Mouse (Mus musculus) testis, adult 2 months (tissue): ENCODE measurements around the gene Nxph1. TPM values are rescaled to one million over a fixed set of nuclear protein-coding genes. Genes with fewer than 3 reads are reported as not detected.

Experiments used
- H3K27ac ChIP-seq: fragments of 200-500 bp; 2 replicates; pipeline ENCODE4 v1.5.1; 2012; ENCODE audit warnings: low read depth, low read length; ENCODE audit not compliant: control insufficient read depth, insufficient read depth
- H3K27me3 ChIP-seq: fragments of 200-500 bp; 2 replicates; pipeline ENCODE4 v1.6.1; 2012; ENCODE audit warnings: mild to moderate bottlenecking, low read length, moderate library complexity; ENCODE audit not compliant: control insufficient read depth, insufficient read depth
- H3K36me3 ChIP-seq: fragments of 200-500 bp; 2 replicates; pipeline ENCODE4 v1.6.1; 2012; ENCODE audit warnings: mild to moderate bottlenecking, low read length; ENCODE audit not compliant: control insufficient read depth, insufficient read depth
- H3K4me1 ChIP-seq: fragments of 200-500 bp; 2 replicates; pipeline ENCODE4 v1.6.1; 2012; ENCODE audit warnings: low read length; ENCODE audit not compliant: control insufficient read depth, insufficient read depth
- H3K4me3 ChIP-seq: fragments of 200-500 bp; 2 replicates; pipeline ENCODE4 v1.5.1; 2012; ENCODE audit warnings: low read depth, mild to moderate bottlenecking, low read length, moderate library complexity, mixed read lengths; ENCODE audit not compliant: control insufficient read depth
- CTCF ChIP-seq: fragments of 200-500 bp; IDR thresholded peaks from 2 replicates; pipeline ENCODE4 v1.5.1; 2012; ENCODE audit warnings: low read depth, mild to moderate bottlenecking, inconsistent platforms, low read length, moderate library complexity; ENCODE audit not compliant: control insufficient read depth, insufficient read depth, insufficient replicate concordance
- POLR2A ChIP-seq: fragments of 200-500 bp; IDR thresholded peaks from 2 replicates; pipeline ENCODE4 v1.6.1; 2012; ENCODE audit warnings: low read depth, mild to moderate bottlenecking, inconsistent platforms, low read length, moderate library complexity; ENCODE audit not compliant: control insufficient read depth
- polyA plus RNA-seq: library from polyadenylated mRNA; depleted of rRNA; stranded (reverse); fragments of >200 nt; gene quantifications from 2 replicates; pipeline ENCODE4 v1.2.3, GENCODE M21; 2012; rRNA removed

Gene Nxph1
- 1.00 and 1.6 TPM in 2 replicates for polyA plus RNA-seq

DNA sequence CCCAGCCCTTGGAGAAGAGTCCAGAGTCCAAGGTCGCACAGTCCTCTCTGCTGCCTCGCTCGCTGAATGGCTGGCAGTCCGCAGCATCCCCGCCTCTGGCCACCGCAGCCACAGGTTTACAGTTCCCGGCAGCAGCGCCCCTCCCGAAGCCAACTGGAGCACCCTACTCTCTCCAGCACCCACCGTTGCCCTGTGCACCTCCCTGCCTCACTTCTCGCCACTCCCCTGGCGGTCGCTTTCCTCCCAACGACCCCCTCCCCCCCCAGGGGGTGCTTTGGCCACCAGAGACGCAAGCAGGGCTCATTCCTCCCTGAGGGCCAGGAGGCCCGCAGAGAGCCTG, at the start of gene Nxph1:
Gene Nxph1 (plus strand): TSS at position 301 of the 340 bp plus-strand sequence.
- peak within 1 kb of the TSS; percentile 12 for H3K4me3 ChIP-seq
- TF ChIP-seq CTCF (no peak), POLR2A (no peak)
- peaks cover 31% of the 10 kb centered on the region for H3K4me1 ChIP-seq
- no peaks in the 10 kb centered on the region for H3K36me3 ChIP-seq
- no peak within 1 kb of the TSS for H3K27ac ChIP-seq
- H3K27me3 ChIP-seq = peaks cover 11% of the 10 kb centered on the region; the same call in 1 of the 2 replicates

DNA sequence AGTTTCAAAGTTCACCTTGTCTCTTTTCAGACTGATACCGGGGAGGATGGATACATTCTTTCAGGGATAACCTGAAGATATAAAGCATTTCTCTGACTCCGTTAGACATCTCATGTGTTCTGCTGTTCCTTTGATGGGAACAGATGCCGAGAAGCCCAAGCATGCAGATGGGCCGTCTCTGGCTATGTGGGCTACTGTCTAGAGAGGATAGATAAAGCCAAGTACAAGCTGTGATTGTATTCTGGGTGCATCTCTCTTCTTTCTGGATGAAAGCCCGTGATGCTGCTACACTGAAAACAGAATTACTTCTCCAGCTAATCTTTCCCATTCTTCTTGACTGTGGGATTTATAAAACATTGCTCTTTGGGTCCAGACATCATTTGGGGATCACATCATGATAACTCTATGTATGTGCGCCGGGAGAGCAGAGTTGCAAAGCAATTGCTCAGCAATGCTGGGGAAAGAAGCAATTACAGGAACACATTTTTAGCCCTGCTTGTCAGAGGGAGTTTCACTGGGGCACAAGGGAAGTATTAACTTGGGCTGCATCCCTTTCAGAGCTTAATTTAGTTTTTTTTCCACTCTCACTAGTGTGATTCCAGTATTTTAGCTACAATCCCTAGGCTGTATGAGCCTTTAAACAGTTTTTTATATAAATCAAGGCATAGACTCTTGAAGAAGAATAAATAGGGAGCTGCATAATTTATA, 48.1 kb upstream of the Nxph1 start:
- no peaks in the 10 kb centered on the region for H3K27me3 ChIP-seq
- TF ChIP-seq POLR2A (no peak), CTCF (no peak)
- no peak overlapping the region for H3K27ac ChIP-seq
- no peaks in the 10 kb centered on the region for H3K36me3 ChIP-seq
- no peaks in the 10 kb centered on the region for H3K4me1 ChIP-seq
- H3K4me3 ChIP-seq = no peak overlapping the region

DNA sequence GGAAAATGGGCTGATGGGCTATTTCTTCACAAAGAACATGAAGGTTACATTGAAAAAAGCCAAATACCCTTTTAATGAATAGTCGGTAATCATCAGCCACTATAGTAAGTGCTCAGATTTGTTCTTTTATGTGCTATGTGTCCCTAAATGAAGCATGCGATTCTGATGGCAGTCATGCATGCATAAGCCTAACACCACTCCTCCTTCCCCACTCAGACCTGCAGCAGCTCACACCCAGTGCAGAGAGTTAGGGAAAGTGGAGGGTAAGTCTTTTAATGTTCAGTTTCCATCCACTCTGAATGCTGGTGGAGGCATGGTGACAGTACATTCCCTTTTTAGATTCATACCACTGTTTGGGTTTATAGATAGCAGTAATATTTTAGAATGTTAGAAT, 47.5 kb upstream of the Nxph1 start:
- no peak overlapping the region for H3K4me3 ChIP-seq
- H3K36me3 ChIP-seq = no peaks in the 10 kb centered on the region
- TF ChIP-seq POLR2A (no peak), CTCF (no peak)

DNA sequence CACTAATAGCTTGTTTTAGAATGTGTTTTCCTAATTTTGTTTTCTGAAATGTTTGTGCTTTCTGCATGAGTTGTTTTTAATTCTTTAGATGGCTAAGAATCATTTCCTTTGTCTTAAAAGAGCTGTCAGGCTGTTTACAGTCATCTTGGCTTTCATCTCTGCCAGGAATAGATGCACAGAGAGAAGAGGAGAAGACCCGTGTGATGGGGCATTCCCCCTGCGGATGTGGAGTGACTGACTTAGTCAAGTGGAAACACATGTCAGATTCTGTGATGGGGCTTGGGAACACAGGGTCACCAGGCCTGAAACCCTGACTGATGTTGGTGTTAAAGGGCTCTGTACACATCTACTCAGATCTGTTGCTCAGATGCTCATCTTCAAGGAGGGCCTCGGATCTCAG, 40.3 kb upstream of the Nxph1 start:
- TF ChIP-seq CTCF = no peak
- TF ChIP-seq POLR2A = no peak
- Histone ChIP-seq H3K36me3 (no peaks in the 10 kb centered on the region), H3K27me3 (no peaks in the 10 kb centered on the region), H3K27ac (no peak overlapping the region), H3K4me1 (no peaks in the 10 kb centered on the region), H3K4me3 (no peak overlapping the region)

More for the DNA sequence above, 47.5 kb upstream of the Nxph1 start:
- Histone ChIP-seq H3K4me1 (no peaks in the 10 kb centered on the region), H3K27ac (no peak overlapping the region), H3K27me3 (no peaks in the 10 kb centered on the region)

DNA sequence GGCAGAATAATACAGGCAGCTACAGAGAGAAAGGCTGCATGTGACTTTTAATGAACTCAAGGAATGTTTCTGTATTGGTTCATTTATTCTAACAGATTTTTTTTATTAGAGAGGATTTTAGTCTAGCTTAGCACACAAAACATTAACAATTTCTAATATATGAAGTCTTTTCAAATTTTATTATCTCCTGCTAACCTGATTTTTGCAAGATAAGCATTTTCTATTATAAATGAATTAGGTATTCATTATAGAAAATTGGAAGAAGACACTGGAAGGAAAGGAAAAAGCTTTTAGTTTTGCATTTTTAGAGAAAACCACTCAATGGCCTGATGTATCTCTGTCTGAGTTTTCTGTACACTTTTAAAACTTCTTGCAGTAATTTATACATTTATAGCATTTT, 34.8 kb upstream of the Nxph1 start:
- no peaks in the 10 kb centered on the region for H3K36me3 ChIP-seq
- H3K27ac ChIP-seq = no peak overlapping the region
- H3K27me3 ChIP-seq = no peaks in the 10 kb centered on the region
- H3K4me3 ChIP-seq = no peak overlapping the region
- TF ChIP-seq CTCF (no peak), POLR2A (no peak)
- no peaks in the 10 kb centered on the region for H3K4me1 ChIP-seq

DNA sequence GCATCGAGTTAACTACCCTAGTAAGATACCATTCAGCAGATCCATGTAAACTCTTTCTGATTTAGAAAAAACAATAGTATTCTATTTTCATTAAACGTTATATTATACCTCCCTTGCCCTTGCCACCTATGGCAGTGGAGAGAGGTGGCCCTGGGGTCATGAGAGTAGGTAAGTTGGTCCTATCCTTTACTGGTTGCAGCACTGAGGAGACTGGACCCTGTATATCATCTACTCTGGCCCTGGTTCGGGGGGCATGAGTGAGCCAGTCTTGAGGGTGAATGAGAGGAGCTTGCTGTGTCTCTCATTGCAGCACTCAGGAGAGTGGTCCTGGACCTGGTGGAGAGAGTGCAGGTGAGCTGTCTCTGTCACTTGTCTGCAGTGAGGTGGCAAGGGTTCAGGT, 33.5 kb upstream of the Nxph1 start:
- no peak overlapping the region for H3K4me3 ChIP-seq
- TF ChIP-seq CTCF = no peak
- H3K4me1 ChIP-seq = no peaks in the 10 kb centered on the region
- H3K27me3 ChIP-seq = no peaks in the 10 kb centered on the region
- H3K27ac ChIP-seq = no peak overlapping the region
- no peaks in the 10 kb centered on the region for H3K36me3 ChIP-seq

DNA sequence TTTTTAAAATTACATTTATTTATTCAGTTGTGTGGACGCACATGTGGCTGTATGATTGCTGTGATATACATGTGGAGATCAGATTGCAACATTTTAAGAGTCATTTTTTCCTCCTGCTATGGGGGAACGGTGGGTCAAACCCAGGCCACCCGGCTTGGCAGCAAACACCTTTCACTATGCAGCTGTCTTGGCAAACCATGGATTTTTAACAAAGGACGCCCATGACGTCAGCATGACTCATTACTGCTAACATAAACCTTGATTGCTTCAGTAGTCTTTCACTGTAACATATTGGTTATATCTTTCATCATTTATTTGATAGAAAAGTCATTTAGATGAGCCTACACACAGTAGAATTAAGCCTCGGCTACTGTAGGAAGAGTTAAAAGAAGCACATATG, 23.8 kb upstream of the Nxph1 start:
- H3K4me3 ChIP-seq = no peak overlapping the region

DNA sequence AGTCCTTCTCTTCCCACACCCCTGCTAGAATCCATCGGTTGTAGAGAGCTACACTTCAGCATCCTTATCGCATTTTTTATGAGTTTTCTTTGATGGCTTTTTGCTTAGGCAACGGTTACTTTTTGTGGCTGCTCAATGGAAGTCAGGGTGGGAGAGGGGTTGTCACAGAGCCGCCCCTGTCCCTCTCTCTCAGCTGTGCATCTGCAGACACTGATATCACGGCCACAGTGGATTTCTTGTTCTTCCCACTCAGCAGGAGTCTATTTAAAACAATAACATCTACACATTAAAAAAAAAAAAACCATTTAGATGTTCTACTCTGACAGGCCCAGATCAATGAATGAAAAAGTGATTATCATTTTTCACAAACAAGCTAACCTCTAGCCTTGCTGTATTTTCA, 13.0 kb upstream of the Nxph1 start:
- TF ChIP-seq POLR2A (no peak), CTCF (no peak)
- Histone ChIP-seq H3K36me3 (no peaks in the 10 kb centered on the region), H3K4me1 (peaks cover 2% of the 10 kb centered on the region; the same call in 1 of the 2 replicates), H3K27ac (no peak overlapping the region), H3K4me3 (no peak overlapping the region), H3K27me3 (no peaks in the 10 kb centered on the region)

More for the DNA sequence above, 23.8 kb upstream of the Nxph1 start:
- Histone ChIP-seq H3K27me3 (no peaks in the 10 kb centered on the region), H3K27ac (no peak overlapping the region), H3K36me3 (no peaks in the 10 kb centered on the region), H3K4me1 (no peaks in the 10 kb centered on the region)
- TF ChIP-seq CTCF = no peak
- TF ChIP-seq POLR2A = no peak
